Mouse (Mus musculus) liver, adult 2 months (tissue): ENCODE measurements around the gene Syn3.

ENCODE experiments used
- CTCF ChIP-seq: fragments of 200-500 bp; IDR thresholded peaks from 2 replicates; pipeline ENCODE4 v1.5.1; 2011; ENCODE audit warnings: low read depth, low read length, control low read depth
- POLR2A ChIP-seq: fragments of 200-500 bp; IDR thresholded peaks from 2 replicates; pipeline ENCODE4 v1.6.1; 2011; ENCODE audit warnings: low read length, control low read depth; ENCODE audit not compliant: insufficient read depth; ENCODE audit errors: extremely low read depth

GRCm38 (mm10) chr10:86418345-86418744 is 80.4 kb downstream of the Syn3 start:
- peak; percentile 28; the same call in 1 of the 2 replicates for TF ChIP-seq CTCF
- TF ChIP-seq POLR2A: no peak
